Mouse (Mus musculus) urinary bladder, postnatal 0 days (tissue): ENCODE results near the gene Depdc1b. TPM values are rescaled to one million over a fixed set of nuclear protein-coding genes. Genes with fewer than 3 reads are reported as not detected.

Experiments
- polyA plus RNA-seq: library from polyadenylated mRNA; unstranded; fragments of >200 nt; fragmentation: Nextera tagmentation; extraction: Ambion mirVana; gene quantifications from 2 replicates; pipeline ENCODE4 v1.2.1, GENCODE M21; 2015

Gene Depdc1b
- polyA plus RNA-seq: 0.68 and 1.1 TPM in 2 replicates

GRCm38 (mm10) chr13:108315702-108316486 lies at the start of gene Depdc1b:
Gene Depdc1b, plus strand, starts transcription at chr13:108316332.

GRCm38 (mm10) chr13:108449116-108450097 lies 133.3 kb downstream of the Depdc1b start, which contains the start of gene Pde4d:
Gene Pde4d, plus strand, starts transcription at chr13:108449948.

Other genes with a start within 250 kb of the Depdc1b start
- gene Ndufaf2, start 157.7 kb upstream of the Depdc1b start, polyA plus RNA-seq: 42.1 and 47.4 TPM in 2 replicates
- gene Ercc8, start 157.6 kb upstream of the Depdc1b start, polyA plus RNA-seq: 7.5 and 7.9 TPM in 2 replicates
- gene Elovl7, start 101.9 kb upstream of the Depdc1b start, polyA plus RNA-seq: 2.4 and 2.8 TPM in 2 replicates
- 25.3 and 28.2 TPM in 2 replicates for gene Pde4d, start 133.6 kb downstream of the Depdc1b start, polyA plus RNA-seq